Mouse (Mus musculus) G1E (cell line): ENCODE results near the gene Efcab10.

Experiments used
- CTCF ChIP-seq: IDR thresholded peaks from 2 replicates; pipeline ENCODE4 v1.5.1; 2012; ENCODE audit warnings: low read depth, low read length, inconsistent platforms, mixed read lengths
- GATA1 ChIP-seq: IDR thresholded peaks from 2 replicates; pipeline ENCODE4 v1.6.1; 2012; ENCODE audit warnings: borderline replicate concordance, low read length, inconsistent platforms, mixed read lengths
- GATA2 ChIP-seq: IDR thresholded peaks from 2 replicates; pipeline ENCODE4 v1.6.1; 2012; ENCODE audit warnings: low read depth, low read length, inconsistent platforms, borderline replicate concordance
- POLR2AphosphoS5 ChIP-seq: IDR thresholded peaks from 2 replicates; pipeline ENCODE4 v1.6.1; 2012; ENCODE audit warnings: low read depth, low read length, inconsistent platforms; ENCODE audit not compliant: insufficient replicate concordance
- TAL1 ChIP-seq: conservative IDR thresholded peaks from 2 replicates; pipeline ENCODE4 v1.6.1; 2012; ENCODE audit warnings: low read depth, low read length, inconsistent platforms, mixed read lengths

DNA sequence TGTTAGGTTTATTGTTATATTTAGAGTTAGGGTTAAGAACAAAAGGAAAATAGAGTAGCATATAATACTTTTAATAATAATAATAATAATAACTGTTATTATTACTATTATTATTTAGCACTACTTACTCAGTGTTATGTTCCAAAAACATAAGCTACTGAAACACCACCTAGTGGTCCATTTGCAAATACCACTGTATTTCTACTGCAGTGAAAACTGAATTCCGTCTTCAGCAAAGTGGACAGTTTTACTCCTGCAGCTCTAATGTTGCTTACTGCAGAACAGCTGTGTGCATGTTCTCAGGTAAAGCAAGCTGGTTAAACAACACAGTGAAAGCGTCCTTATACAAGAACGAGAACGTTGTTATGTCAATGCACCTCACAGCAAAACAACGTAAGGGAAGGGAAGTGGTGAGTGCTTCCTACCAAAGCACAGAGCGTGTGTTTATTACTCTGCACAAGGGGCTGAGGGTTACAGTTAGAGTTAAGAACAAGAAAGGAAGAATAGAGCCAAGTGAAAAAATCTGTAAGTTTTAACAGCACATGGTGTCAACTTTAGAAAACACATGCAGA is 17.0 kb downstream of the Efcab10 start:
- no peak for TF ChIP-seq TAL1
- no peak for TF ChIP-seq CTCF
- no peak for TF ChIP-seq GATA1
- TF ChIP-seq POLR2AphosphoS5, result no peak
- no peak for TF ChIP-seq GATA2
